ENCODE assay signal across 21 mouse cellular contexts in the genomic region with DNA sequence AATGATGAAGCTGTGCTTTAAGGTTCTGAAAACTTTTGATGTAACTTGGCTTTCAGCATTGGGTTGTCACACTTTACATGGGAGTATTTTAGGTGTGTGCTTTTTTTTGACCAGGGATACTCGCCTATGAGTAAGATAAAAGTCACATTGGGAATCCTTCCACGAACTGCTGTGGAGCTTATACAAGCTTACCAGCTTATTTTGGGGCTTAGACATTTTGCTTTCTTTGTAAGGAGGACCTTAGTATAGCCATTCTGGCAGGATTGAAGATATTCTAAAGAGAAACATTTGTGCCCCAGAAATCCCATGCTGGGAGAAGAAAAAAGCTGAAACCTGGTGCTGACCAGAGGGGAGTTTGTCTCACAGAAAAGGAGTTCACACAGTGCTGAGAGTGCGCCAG.
DNase-seq lines count a peak whose midpoint lies in the region; ATAC-seq lines count a peak whose summit lies in the region.
"Had no signal": no experiment of that assay in that cellular context is flagged by ENCODE, and none has a peak within 500 bp of the region (broad histone marks: within the 10 kb centered on the region; RNA-seq: fewer than 3 reads in every experiment).

No protein-coding gene starts in this region.

- no peak for ATAC-seq in cerebellum, adult (ENCODE audit: insufficient number of reproducible peaks, low FRiP score, low TSS enrichment)
- ATAC-seq: activated CD4-positive, CD25-positive, alpha-beta regulatory T cell, adult 4 months; forebrain, embryonic 14.5 days; forebrain, postnatal 0 days; hindbrain, postnatal 0 days; inflammation-experienced regulatory T-cells, adult 6 months; intestine, embryonic 16.5 days had no signal

- DNase-seq in cerebellum, adult 11 months, result peak; percentile 6
- DNase-seq in cerebellum, adult 8-10 months, result no peak
- DNase-seq in cerebellum, adult 9-11 months, result peak; percentile 22
- DNase-seq in frontal cortex, adult 2 months (ENCODE audit: extremely low spot score in 1 of 2, low spot score in 1 of 2), result peak; percentile 25 to 47
- no peak for DNase-seq in frontal cortex, postnatal 25 days (ENCODE audit: low spot score in 2 of 2)
- peak; percentile 21 for DNase-seq in right cerebral cortex, adult 18-20 months
- no peak for DNase-seq in right cerebral cortex, postnatal 10 days (ENCODE audit: low spot score in 2 of 2)
- DNase-seq: adrenal gland, adult 8-10 months; adrenal gland, postnatal 25 days; forebrain, postnatal 0 days; gastrocnemius, postnatal 25 days; heart, adult 18-20 months; heart, postnatal 14 days; heart, postnatal 4 days; kidney, adult 18-20 months had no signal

Comparison
In these comparisons a context has a peak if more than half of its experiments do, and no peak if none do; other contexts are left out.
1. DNase-seq: peak in cerebellum, adult 11 months (single experiment), cerebellum, adult 9-11 months (single experiment), frontal cortex, adult 2 months (2 of 2) and right cerebral cortex, adult 18-20 months (single experiment); none in cerebellum, adult 8-10 months (single experiment), frontal cortex, postnatal 25 days (0 of 2) and right cerebral cortex, postnatal 10 days (0 of 2).